Mouse (Mus musculus) brain, embryonic 14.5 days (tissue): ENCODE results near the gene Hist1h2be.

ENCODE experiments used
- CTCF ChIP-seq: fragments of 200-500 bp; IDR thresholded peaks from 2 replicates; pipeline ENCODE4 v1.5.1; 2012; ENCODE audit warnings: inconsistent platforms, mild to moderate bottlenecking, moderate library complexity, borderline replicate concordance; ENCODE audit not compliant: insufficient read depth, insufficient read length; ENCODE audit errors: extremely low read depth
- POLR2A ChIP-seq: fragments of 200-500 bp; IDR thresholded peaks from 2 replicates; pipeline ENCODE4 v1.6.1; 2012; ENCODE audit warnings: mild to moderate bottlenecking, inconsistent platforms, borderline replicate concordance; ENCODE audit not compliant: poor library complexity, insufficient read depth, insufficient read length, severe bottlenecking; ENCODE audit errors: extremely low read depth

GRCm38 (mm10) chr13:23571022-23571503, 49.9 kb downstream of the Hist1h2be start, which contains the start of the genes Hist1h2ae and Hist1h2bg:
- TF ChIP-seq POLR2A (no peak), CTCF (no peak)
